Mouse (Mus musculus) bone marrow macrophage, adult 2 months (primary cell): ENCODE data around the gene Pidd1.

ENCODE experiments used
- CTCF ChIP-seq: IDR thresholded peaks from 2 replicates; pipeline ENCODE4 v1.5.1; 2012; ENCODE audit warnings: low read depth, mild to moderate bottlenecking, low read length, moderate library complexity
- POLR2A ChIP-seq: IDR thresholded peaks from 2 replicates; pipeline ENCODE4 v1.6.1; 2012; ENCODE audit warnings: mild to moderate bottlenecking, low read depth, low read length, borderline replicate concordance

GRCm38 (mm10) chr7:141469352-141469751, 25.5 kb upstream of the Pidd1 start:
- TF ChIP-seq CTCF (no peak), POLR2A (no peak)
